Mouse (Mus musculus) urinary bladder, postnatal 4 days (tissue): ENCODE measurements around the gene Gm26992.
"Not testable (repeated sequence)": the region's sequence is repeated elsewhere in the genome, so short reads cannot be mapped to it uniquely, and the experiment has no call there.

Experiments used
- DNase-seq, 2 experiments: peaks; one replicate each; pipeline ENCODE4 v3.0.0; 2021 to 2022; ENCODE audit warnings: low spot score in 2 of 2

The Gm26992 gene

GRCm38 (mm10) chrX:103421710-103422109 lies at the start of gene Gm26992:
TSS of gene Gm26992 (plus strand) at chrX:103422010.
- no peak for DNase-seq

GRCm38 (mm10) chrX:103374250-103374649 lies 47.6 kb upstream of the Gm26992 start:
- DNase-seq, result no peak

GRCm38 (mm10) chrX:103384528-103384927 lies 37.3 kb upstream of the Gm26992 start:
- DNase-seq, result no peak

GRCm38 (mm10) chrX:103388131-103388530 lies 33.7 kb upstream of the Gm26992 start:
- no peak for DNase-seq

GRCm38 (mm10) chrX:103393841-103394240 lies 28.0 kb upstream of the Gm26992 start:
- DNase-seq, result no peak

- peak in 1 of 2 experiments; percentile 61 for DNase-seq
Measured at GRCm38 (mm10) chrX:103405021-103405420, 16.8 kb upstream of the Gm26992 start.

- DNase-seq, result no peak
Measured at GRCm38 (mm10) chrX:103414167-103414566, 7.6 kb upstream of the Gm26992 start, which contains the start of gene Tsx. TSS of gene Tsx (plus strand) at chrX:103414467.

GRCm38 (mm10) chrX:103427677-103428076 lies 5.9 kb downstream of the Gm26992 start:
- no peak for DNase-seq

- DNase-seq, result no peak
Measured at GRCm38 (mm10) chrX:103432293-103432692, 10.5 kb downstream of the Gm26992 start.

- no peak for DNase-seq
Measured at GRCm38 (mm10) chrX:103438023-103438422, 16.2 kb downstream of the Gm26992 start.

GRCm38 (mm10) chrX:103440803-103441202 lies 19.0 kb downstream of the Gm26992 start:
- DNase-seq, result no peak

GRCm38 (mm10) chrX:103443755-103444154 lies 21.9 kb downstream of the Gm26992 start:
- no peak for DNase-seq

- DNase-seq, result peak in 1 of 2 experiments; percentile 59
Measured at GRCm38 (mm10) chrX:103447539-103448169, 25.8 kb downstream of the Gm26992 start.

GRCm38 (mm10) chrX:103448429-103448828 lies 26.6 kb downstream of the Gm26992 start:
- not testable (repeated sequence) for DNase-seq

GRCm38 (mm10) chrX:103448943-103449722 lies 27.3 kb downstream of the Gm26992 start:
- DNase-seq, result not testable (repeated sequence)

- DNase-seq, result no peak
Measured at GRCm38 (mm10) chrX:103452815-103453214, 31.0 kb downstream of the Gm26992 start.

- no peak for DNase-seq
Measured at GRCm38 (mm10) chrX:103460056-103460455, 38.2 kb downstream of the Gm26992 start.

- DNase-seq, result no peak
Measured at GRCm38 (mm10) chrX:103468998-103469397, 47.2 kb downstream of the Gm26992 start.

- no peak for DNase-seq
Measured at GRCm38 (mm10) chrX:103472346-103472745, 50.5 kb downstream of the Gm26992 start.

GRCm38 (mm10) chrX:103477507-103477906 lies 55.7 kb downstream of the Gm26992 start:
- DNase-seq, result peak; percentile 17 to 65

GRCm38 (mm10) chrX:103481243-103482096 lies 59.7 kb downstream of the Gm26992 start:
- no peak for DNase-seq

- no peak for DNase-seq
Measured at GRCm38 (mm10) chrX:103482097-103482451, 60.3 kb downstream of the Gm26992 start.
